In genomic region chr10:61399156-61399734, GRCm38 (mm10) we compare ENCODE assay signal across 7 mouse cellular contexts. TPM values are rescaled to one million over a fixed set of nuclear protein-coding genes. Genes with fewer than 3 reads are reported as not detected.
DNase-seq lines count a peak whose midpoint lies in the region; ATAC-seq and TF ChIP-seq lines count a peak whose summit lies in the region.

No protein-coding gene starts in this region.

- ATAC-seq in Patski = peak; percentile 57
- ATAC-seq in frontal cortex, adult (ENCODE audit: low TSS enrichment) = peak; percentile 97
- ATAC-seq in hindbrain, embryonic 13.5 days (ENCODE audit: low FRiP score) = peak; percentile 80; the same call in 1 of the 2 replicates

- 26% methylated on average over 13 of the region's 13 CpGs for WGBS in hindbrain, embryonic 13.5 days

- H3K4me3 ChIP-seq in hindbrain, embryonic 13.5 days = no peak overlapping the region

- H3K36me3 ChIP-seq in hindbrain, embryonic 13.5 days = no peaks in the 10 kb centered on the region

- peak; percentile 93 for TF ChIP-seq CTCF in Patski (IDR thresholded peaks at IDR 0.05)

- H3K27me3 ChIP-seq in Patski = no peaks in the 10 kb centered on the region
- H3K27me3 ChIP-seq in hindbrain, embryonic 13.5 days = no peaks in the 10 kb centered on the region

- CTCF ChIA-PET in Patski (lab: Charles Lee) = interaction anchor here (0.8 to 2.4 kb wide), 18 partner anchors 8 to 215 kb away, joined by 3 to 16 read pairs (median 3); no protein-coding TSS in a partner anchor

- in situ Hi-C loops in Patski (cut with MboI; ENCODE audit: low pct_unique_long_range_greater_than_20kb) = loop anchor here (5.0 kb wide), 1 partner anchor 57 kb away; no protein-coding TSS in a partner anchor

- no peak overlapping the region for H3K9ac ChIP-seq in hindbrain, embryonic 13.5 days

- POLR2A ChIA-PET in Patski (lab: Charles Lee) = interaction anchor here (1.0 to 1.2 kb wide), 2 partner anchors 58 to 59 kb away, joined by 3 to 4 read pairs; no protein-coding TSS in a partner anchor

- H3K4me1 ChIP-seq in hindbrain, embryonic 13.5 days (replicated peaks) = peaks cover 4% of the 10 kb centered on the region; the same call in 1 of the 2 replicates

- H3K4me2 ChIP-seq in hindbrain, embryonic 13.5 days = no peak overlapping the region

- H3K9me3 ChIP-seq in hindbrain, embryonic 13.5 days = no peaks in the 10 kb centered on the region

- no peak overlapping the region for H3K27ac ChIP-seq in hindbrain, embryonic 13.5 days

- no peak for DNase-seq in Patski (ENCODE audit: low read depth, low spot score)
- peak; percentile 66 for DNase-seq in cerebellum, adult 9-10 months
- DNase-seq in layer of hippocampus, postnatal 36 days = peak; percentile 41 to 69
- DNase-seq in lung, postnatal 36 days = peak; percentile 90
- peak; percentile 69 for DNase-seq in right cerebral cortex, postnatal 4 days

RNA-seq across cellular contexts. Expression of gene Pald1, which starts 15.9 kb away (rescaled TPM):
- 14.5 TPM for polyA plus RNA-seq in Patski (2021)
- polyA plus RNA-seq in hindbrain, embryonic 13.5 days (2015; fragmentation: Nextera tagmentation; extraction: Ambion mirVana) = 29.4 and 30.8 TPM in 2 replicates
- total RNA-seq in layer of hippocampus, postnatal 36 days (2021) = 10 to 100 TPM; 14.3 to 15.4 TPM

RNA-seq across cellular contexts. Expression of gene Nodal, which starts 18.5 kb away (rescaled TPM):
- polyA plus RNA-seq in Patski (2021) = not detected
- polyA plus RNA-seq in hindbrain, embryonic 13.5 days (2015; fragmentation: Nextera tagmentation; extraction: Ambion mirVana) = 0.09 TPM in 1 of 2 replicates, not detected in the other
- under 1 TPM in 1 of 2 experiments, not detected in 1; 0.22 TPM for total RNA-seq in layer of hippocampus, postnatal 36 days (2021)

RNA-seq across cellular contexts. Expression of gene Eif4ebp2, which starts 53.2 kb away (rescaled TPM):
- polyA plus RNA-seq in Patski (2021) = 47.4 TPM
- polyA plus RNA-seq in hindbrain, embryonic 13.5 days (2015; fragmentation: Nextera tagmentation; extraction: Ambion mirVana) = 66.3 and 66.4 TPM in 2 replicates
- 10 to 100 TPM; 56.1 to 56.8 TPM for total RNA-seq in layer of hippocampus, postnatal 36 days (2021)
